Mouse (Mus musculus): ENCODE measurements around the gene Cdr1. TPM values are rescaled to one million over a fixed set of nuclear protein-coding genes. Genes with fewer than 3 reads are reported as not detected.

Cdr1 gene
- polyA plus RNA-seq (2012; rRNA removed), result not detected in 2 replicates

- no peak within 1 kb of the TSS for H3K4me3 ChIP-seq (ENCODE audit: extremely low read depth, insufficient read depth, insufficient read length)
- H3K27ac ChIP-seq (ENCODE audit: insufficient read depth, low read length), result no peak within 1 kb of the TSS
- 94% methylated on average over 6 of the region's 6 CpGs for WGBS
Measured at GRCm38 (mm10) chrX:61185458-61185857, at the start of gene Cdr1. Gene Cdr1, minus strand, starts transcription at chrX:61185558.

GRCm38 (mm10) chrX:61185869-61186268 is 511 bp upstream of the Cdr1 start:
- Histone ChIP-seq H3K27ac (ENCODE audit: insufficient read depth, low read length) (no peak overlapping the region), H3K4me1 (ENCODE audit: control insufficient read depth, insufficient read depth, insufficient read length) (no peaks in the 10 kb centered on the region), H3K36me3 (ENCODE audit: control insufficient read depth, insufficient read depth, low read length) (no peaks in the 10 kb centered on the region), H3K27me3 (ENCODE audit: control insufficient read depth, insufficient read depth, low read length) (no peaks in the 10 kb centered on the region), H3K4me3 (ENCODE audit: extremely low read depth, insufficient read depth, insufficient read length) (no peak overlapping the region)
- 94% methylated on average over 6 of the region's 6 CpGs for WGBS
- no peak for DNase-seq (ENCODE audit: low read depth in 1 of 2, low spot score in 2 of 2)
- TF ChIP-seq CTCF (IDR thresholded peaks at IDR 0.05; ENCODE audit: extremely low read depth, insufficient read depth, insufficient read length, insufficient replicate concordance) (no peak), POLR2A (IDR thresholded peaks at IDR 0.05; ENCODE audit: low read depth, low read length) (no peak)

More at GRCm38 (mm10) chrX:61185458-61185857, at the start of gene Cdr1:
- Histone ChIP-seq H3K36me3 (ENCODE audit: control insufficient read depth, insufficient read depth, low read length) (no peaks in the 10 kb centered on the region), H3K27me3 (ENCODE audit: control insufficient read depth, insufficient read depth, low read length) (no peaks in the 10 kb centered on the region), H3K4me1 (ENCODE audit: control insufficient read depth, insufficient read depth, insufficient read length) (no peaks in the 10 kb centered on the region)
- DNase-seq (ENCODE audit: low read depth in 1 of 2, low spot score in 2 of 2), result no peak
- TF ChIP-seq POLR2A (IDR thresholded peaks at IDR 0.05; ENCODE audit: low read depth, low read length) (no peak), CTCF (IDR thresholded peaks at IDR 0.05; ENCODE audit: extremely low read depth, insufficient read depth, insufficient read length, insufficient replicate concordance) (no peak)

GRCm38 (mm10) chrX:61166519-61166918 is 18.8 kb downstream of the Cdr1 start:
- 29% methylated on average over 2 of the region's 2 CpGs for WGBS

GRCm38 (mm10) chrX:61161249-61161648 is 24.1 kb downstream of the Cdr1 start:
- no peaks in the 10 kb centered on the region for H3K36me3 ChIP-seq (ENCODE audit: control insufficient read depth, insufficient read depth, low read length)
- TF ChIP-seq POLR2A (IDR thresholded peaks at IDR 0.05; ENCODE audit: low read depth, low read length), result no peak
- no peak for TF ChIP-seq CTCF (IDR thresholded peaks at IDR 0.05; ENCODE audit: extremely low read depth, insufficient read depth, insufficient read length, insufficient replicate concordance)
- no peaks in the 10 kb centered on the region for H3K27me3 ChIP-seq (ENCODE audit: control insufficient read depth, insufficient read depth, low read length)
- H3K27ac ChIP-seq (ENCODE audit: insufficient read depth, low read length), result no peak overlapping the region
- DNase-seq (ENCODE audit: low read depth in 1 of 2, low spot score in 2 of 2), result no peak
- WGBS, result 64% methylated on average over 2 of the region's 2 CpGs
- no peaks in the 10 kb centered on the region for H3K4me1 ChIP-seq (ENCODE audit: control insufficient read depth, insufficient read depth, insufficient read length)
- H3K4me3 ChIP-seq (ENCODE audit: extremely low read depth, insufficient read depth, insufficient read length), result no peak overlapping the region

More at GRCm38 (mm10) chrX:61166519-61166918, 18.8 kb downstream of the Cdr1 start:
- Histone ChIP-seq H3K27ac (ENCODE audit: insufficient read depth, low read length) (no peak overlapping the region), H3K4me3 (ENCODE audit: extremely low read depth, insufficient read depth, insufficient read length) (no peak overlapping the region), H3K27me3 (ENCODE audit: control insufficient read depth, insufficient read depth, low read length) (no peaks in the 10 kb centered on the region), H3K36me3 (ENCODE audit: control insufficient read depth, insufficient read depth, low read length) (no peaks in the 10 kb centered on the region), H3K4me1 (ENCODE audit: control insufficient read depth, insufficient read depth, insufficient read length) (no peaks in the 10 kb centered on the region)
- DNase-seq (ENCODE audit: low read depth in 1 of 2, low spot score in 2 of 2), result no peak
- TF ChIP-seq POLR2A (IDR thresholded peaks at IDR 0.05; ENCODE audit: low read depth, low read length) (no peak), CTCF (IDR thresholded peaks at IDR 0.05; ENCODE audit: extremely low read depth, insufficient read depth, insufficient read length, insufficient replicate concordance) (no peak)

GRCm38 (mm10) chrX:61154657-61155256 is 30.6 kb downstream of the Cdr1 start:
- Histone ChIP-seq H3K27me3 (ENCODE audit: control insufficient read depth, insufficient read depth, low read length) (no peaks in the 10 kb centered on the region), H3K4me3 (ENCODE audit: extremely low read depth, insufficient read depth, insufficient read length) (no peak overlapping the region), H3K4me1 (ENCODE audit: control insufficient read depth, insufficient read depth, insufficient read length) (no peaks in the 10 kb centered on the region), H3K27ac (ENCODE audit: insufficient read depth, low read length) (no peak overlapping the region), H3K36me3 (ENCODE audit: control insufficient read depth, insufficient read depth, low read length) (no peaks in the 10 kb centered on the region)
- TF ChIP-seq CTCF (IDR thresholded peaks at IDR 0.05; ENCODE audit: extremely low read depth, insufficient read depth, insufficient read length, insufficient replicate concordance), result no peak
- TF ChIP-seq POLR2A (IDR thresholded peaks at IDR 0.05; ENCODE audit: low read depth, low read length), result no peak
- 78% methylated on average over 1 of the region's 1 CpGs for WGBS
- DNase-seq (ENCODE audit: low read depth in 1 of 2, low spot score in 2 of 2), result no peak

GRCm38 (mm10) chrX:61154246-61154645 is 31.1 kb downstream of the Cdr1 start:
- Histone ChIP-seq H3K27me3 (ENCODE audit: control insufficient read depth, insufficient read depth, low read length) (no peaks in the 10 kb centered on the region), H3K4me1 (ENCODE audit: control insufficient read depth, insufficient read depth, insufficient read length) (no peaks in the 10 kb centered on the region), H3K4me3 (ENCODE audit: extremely low read depth, insufficient read depth, insufficient read length) (no peak overlapping the region), H3K36me3 (ENCODE audit: control insufficient read depth, insufficient read depth, low read length) (no peaks in the 10 kb centered on the region), H3K27ac (ENCODE audit: insufficient read depth, low read length) (no peak overlapping the region)
- DNase-seq (ENCODE audit: low read depth in 1 of 2, low spot score in 2 of 2), result no peak
- no peak for TF ChIP-seq POLR2A (IDR thresholded peaks at IDR 0.05; ENCODE audit: low read depth, low read length)
- TF ChIP-seq CTCF (IDR thresholded peaks at IDR 0.05; ENCODE audit: extremely low read depth, insufficient read depth, insufficient read length, insufficient replicate concordance), result no peak
- 81% methylated on average over 3 of the region's 3 CpGs for WGBS

- Histone ChIP-seq H3K27ac (ENCODE audit: insufficient read depth, low read length) (no peak overlapping the region), H3K4me3 (ENCODE audit: extremely low read depth, insufficient read depth, insufficient read length) (no peak overlapping the region), H3K27me3 (ENCODE audit: control insufficient read depth, insufficient read depth, low read length) (no peaks in the 10 kb centered on the region), H3K36me3 (ENCODE audit: control insufficient read depth, insufficient read depth, low read length) (no peaks in the 10 kb centered on the region), H3K4me1 (ENCODE audit: control insufficient read depth, insufficient read depth, insufficient read length) (no peaks in the 10 kb centered on the region)
- TF ChIP-seq POLR2A (IDR thresholded peaks at IDR 0.05; ENCODE audit: low read depth, low read length) (no peak), CTCF (IDR thresholded peaks at IDR 0.05; ENCODE audit: extremely low read depth, insufficient read depth, insufficient read length, insufficient replicate concordance) (no peak)
- DNase-seq (ENCODE audit: low read depth in 1 of 2, low spot score in 2 of 2), result no peak
- 21% methylated on average over 2 of the region's 2 CpGs for WGBS
Measured at GRCm38 (mm10) chrX:61146569-61146968, 38.8 kb downstream of the Cdr1 start.
